Mouse (Mus musculus) stomach, embryonic 16.5 days (tissue): ENCODE data around the gene St3gal2. TPM values are rescaled to one million over a fixed set of nuclear protein-coding genes. Genes with fewer than 3 reads are reported as not detected.

Source experiments
- ATAC-seq: fragments of 200-750 bp; cut with Nextera tagmentation; 2 replicates; pipeline ENCODE4 v1.8.0; 2017; ENCODE audit warnings: moderate number of reproducible peaks, moderate TSS enrichment; ENCODE audit not compliant: insufficient read depth, low FRiP score
- H3K27ac ChIP-seq: fragments of 300-500 bp; sonication (generic); 2 replicates; pipeline ENCODE4 v1.5.1; 2014; ENCODE audit warnings: low read length
- H3K27me3 ChIP-seq: fragments of 300-500 bp; sonication (generic); 2 replicates; pipeline ENCODE4 v1.6.1; 2014; ENCODE audit warnings: low read length, control low read depth, mixed read lengths; ENCODE audit not compliant: control insufficient read depth, insufficient read depth
- H3K36me3 ChIP-seq: fragments of 300-500 bp; sonication (generic); 2 replicates; pipeline ENCODE4 v1.6.1; 2014; ENCODE audit warnings: low read length; ENCODE audit not compliant: control insufficient read depth, insufficient read depth
- H3K4me1 ChIP-seq: fragments of 300-500 bp; sonication (generic); 2 replicates; pipeline ENCODE4 v1.6.1; 2014; ENCODE audit warnings: low read length, control low read depth, mixed read lengths; ENCODE audit not compliant: control insufficient read depth, insufficient read depth
- H3K4me2 ChIP-seq: fragments of 300-500 bp; sonication (generic); 2 replicates; pipeline ENCODE4 v1.6.1; 2014; ENCODE audit warnings: low read depth, low read length, mixed read lengths
- H3K4me3 ChIP-seq: fragments of 300-500 bp; sonication (generic); replicated peaks from 2 replicates; pipeline ENCODE4 v1.5.1; 2014; ENCODE audit warnings: mild to moderate bottlenecking, low read length
- H3K9ac ChIP-seq: fragments of 300-500 bp; sonication (generic); 2 replicates; pipeline ENCODE4 v1.6.1; 2014; ENCODE audit warnings: low read length
- H3K9me3 ChIP-seq: fragments of 300-500 bp; sonication (generic); replicated peaks from 2 replicates; pipeline ENCODE4 v1.6.1; 2016; ENCODE audit warnings: low read length, control low read depth; ENCODE audit not compliant: control insufficient read depth
- WGBS: fragments of 180-500 bp; shearing (Covaris S2); extraction: QIAGEN DNeasy Blood & Tissue Kit; methylation state at CpG from one replicate; pipeline ENCODE4 v1.1.7; 2014; 5-methylcytosine and 5-hydroxymethylcytosine counted together
- polyA plus RNA-seq: library from polyadenylated mRNA; unstranded; fragments of >200 nt; fragmentation: Nextera tagmentation; extraction: Ambion mirVana; gene quantifications from 2 replicates; pipeline ENCODE4 v1.2.1, GENCODE M21; 2015

St3gal2 gene
- polyA plus RNA-seq, 1 experiment from 2014 or later: 17.0 TPM

GRCm38 (mm10) chr8:110933272-110933671 is 13.6 kb downstream of the St3gal2 start:
- Histone ChIP-seq H3K27ac (no peak overlapping the region), H3K9ac (no peak overlapping the region), H3K4me2 (no peak overlapping the region), H3K27me3 (no peaks in the 10 kb centered on the region), H3K4me3 (no peak overlapping the region), H3K4me1 (peaks cover 17% of the 10 kb centered on the region), H3K9me3 (no peaks in the 10 kb centered on the region), H3K36me3 (no peaks in the 10 kb centered on the region)
- ATAC-seq: no peak
- 85% methylated on average over 2 of the region's 2 CpGs for WGBS

GRCm38 (mm10) chr8:110936217-110936616 is 16.5 kb downstream of the St3gal2 start:
- Histone ChIP-seq H3K36me3 (no peaks in the 10 kb centered on the region), H3K4me2 (no peak overlapping the region), H3K27ac (no peak overlapping the region), H3K9ac (no peak overlapping the region), H3K27me3 (no peaks in the 10 kb centered on the region), H3K9me3 (no peaks in the 10 kb centered on the region), H3K4me1 (peaks cover 22% of the 10 kb centered on the region), H3K4me3 (no peak overlapping the region)
- 80% methylated on average over 12 of the region's 12 CpGs for WGBS
- ATAC-seq: peak; percentile 52; the same call in 1 of the 2 replicates

GRCm38 (mm10) chr8:110938882-110939589 is 19.3 kb downstream of the St3gal2 start:
- no peak overlapping the region for H3K4me3 ChIP-seq
- H3K4me1 ChIP-seq: peaks cover 11% of the 10 kb centered on the region
- no peak overlapping the region for H3K4me2 ChIP-seq
- ATAC-seq: peak; percentile 38; the same call in 1 of the 2 replicates
- H3K27me3 ChIP-seq: no peaks in the 10 kb centered on the region
- no peaks in the 10 kb centered on the region for H3K36me3 ChIP-seq
- H3K9ac ChIP-seq: no peak overlapping the region
- no peaks in the 10 kb centered on the region for H3K9me3 ChIP-seq
- 0 out of 2 replicates have a peak overlapping the region, but pooled peaks have one; percentile 6 for H3K27ac ChIP-seq
- WGBS: 52% methylated on average over 6 of the region's 6 CpGs

- H3K9me3 ChIP-seq: no peaks in the 10 kb centered on the region
- H3K4me1 ChIP-seq: peaks cover 11% of the 10 kb centered on the region
- WGBS: 80% methylated on average over 15 of the region's 15 CpGs
- no peak overlapping the region for H3K9ac ChIP-seq
- peak overlapping the region; percentile 22 for H3K4me2 ChIP-seq
- no peak overlapping the region for H3K4me3 ChIP-seq
- H3K27ac ChIP-seq: peak overlapping the region; percentile 56
- 0 out of 2 replicates have a peak, but pooled peaks have one; percentile 24 for ATAC-seq
- no peaks in the 10 kb centered on the region for H3K27me3 ChIP-seq
- no peaks in the 10 kb centered on the region for H3K36me3 ChIP-seq
Observed at GRCm38 (mm10) chr8:110940682-110941452, 21.1 kb downstream of the St3gal2 start.

- peak; percentile 81 for ATAC-seq
- peak overlapping the region; percentile 22 for H3K4me2 ChIP-seq
- H3K36me3 ChIP-seq: no peaks in the 10 kb centered on the region
- no peaks in the 10 kb centered on the region for H3K27me3 ChIP-seq
- H3K27ac ChIP-seq: peak overlapping the region; percentile 56
- 46% methylated on average over 10 of the region's 10 CpGs for WGBS
- no peaks in the 10 kb centered on the region for H3K9me3 ChIP-seq
- H3K4me1 ChIP-seq: peaks cover 11% of the 10 kb centered on the region
- H3K9ac ChIP-seq: 0 out of 2 replicates have a peak overlapping the region, but pooled peaks have one; percentile 5
- no peak overlapping the region for H3K4me3 ChIP-seq
Observed at GRCm38 (mm10) chr8:110941453-110941948, 21.8 kb downstream of the St3gal2 start.

- no peak overlapping the region for H3K4me3 ChIP-seq
- H3K4me2 ChIP-seq: no peak overlapping the region
- WGBS: 69% methylated on average over 7 of the region's 7 CpGs
- H3K36me3 ChIP-seq: no peaks in the 10 kb centered on the region
- H3K4me1 ChIP-seq: peaks cover 5% of the 10 kb centered on the region
- no peak for ATAC-seq
- no peaks in the 10 kb centered on the region for H3K9me3 ChIP-seq
- H3K27ac ChIP-seq: no peak overlapping the region
- no peaks in the 10 kb centered on the region for H3K27me3 ChIP-seq
- H3K9ac ChIP-seq: no peak overlapping the region
Observed at GRCm38 (mm10) chr8:110944276-110944876, 24.7 kb downstream of the St3gal2 start.

- H3K9me3 ChIP-seq: no peaks in the 10 kb centered on the region
- no peak overlapping the region for H3K27ac ChIP-seq
- WGBS: 59% methylated on average over 4 of the region's 4 CpGs
- H3K36me3 ChIP-seq: no peaks in the 10 kb centered on the region
- H3K27me3 ChIP-seq: no peaks in the 10 kb centered on the region
- H3K4me3 ChIP-seq: no peak overlapping the region
- H3K9ac ChIP-seq: no peak overlapping the region
- ATAC-seq: no peak
- H3K4me1 ChIP-seq: peaks cover 4% of the 10 kb centered on the region
- no peak overlapping the region for H3K4me2 ChIP-seq
Observed at GRCm38 (mm10) chr8:110945716-110946115, 26.0 kb downstream of the St3gal2 start.

GRCm38 (mm10) chr8:110950065-110950484 is 30.4 kb downstream of the St3gal2 start:
- WGBS: 80% methylated on average over 17 of the region's 17 CpGs
- H3K9me3 ChIP-seq: no peaks in the 10 kb centered on the region
- H3K4me1 ChIP-seq: no peaks in the 10 kb centered on the region
- no peak overlapping the region for H3K4me3 ChIP-seq
- no peak overlapping the region for H3K9ac ChIP-seq
- no peaks in the 10 kb centered on the region for H3K36me3 ChIP-seq
- H3K27me3 ChIP-seq: no peaks in the 10 kb centered on the region
- no peak overlapping the region for H3K27ac ChIP-seq
- no peak for ATAC-seq
- no peak overlapping the region for H3K4me2 ChIP-seq
